Mouse (Mus musculus) intestine, embryonic 15.5 days (tissue): ENCODE data around the gene Glis3. TPM values are rescaled to one million over a fixed set of nuclear protein-coding genes. Genes with fewer than 3 reads are reported as not detected.

ENCODE experiments used
- ATAC-seq: fragments of 200-750 bp; cut with Nextera tagmentation; 2 replicates; pipeline ENCODE4 v1.8.0; 2017; ENCODE audit warnings: moderate TSS enrichment, moderate library complexity
- H3K27ac ChIP-seq: fragments of 300-500 bp; sonication (generic); 2 replicates; pipeline ENCODE4 v1.5.1; 2015; ENCODE audit warnings: mild to moderate bottlenecking, inconsistent platforms
- H3K27me3 ChIP-seq: fragments of 300-500 bp; sonication (generic); replicated peaks from 2 replicates; pipeline ENCODE4 v1.6.1; 2015; ENCODE audit warnings: inconsistent platforms
- H3K36me3 ChIP-seq: fragments of 300-500 bp; sonication (generic); 2 replicates; pipeline ENCODE4 v1.6.1; 2015; ENCODE audit warnings: inconsistent platforms
- H3K4me1 ChIP-seq: fragments of 300-500 bp; sonication (generic); replicated peaks from 2 replicates; pipeline ENCODE4 v1.6.1; 2015; ENCODE audit warnings: inconsistent platforms
- H3K4me2 ChIP-seq: fragments of 300-500 bp; sonication (generic); replicated peaks from 2 replicates; pipeline ENCODE4 v1.6.1; 2015; ENCODE audit warnings: mild to moderate bottlenecking, inconsistent platforms
- H3K4me3 ChIP-seq: fragments of 300-500 bp; sonication (generic); replicated peaks from 2 replicates; pipeline ENCODE4 v1.5.1; 2015; ENCODE audit warnings: inconsistent platforms
- H3K9ac ChIP-seq: fragments of 300-500 bp; sonication (generic); 2 replicates; pipeline ENCODE4 v1.6.1; 2015; ENCODE audit warnings: inconsistent platforms
- H3K9me3 ChIP-seq: fragments of 300-500 bp; sonication (generic); 2 replicates; pipeline ENCODE4 v1.6.1; 2016; ENCODE audit warnings: inconsistent platforms
- WGBS: fragments of 180-500 bp; shearing (Covaris S2); methylation state at CpG from one replicate; pipeline ENCODE4 v1.1.7; 2015; 5-methylcytosine and 5-hydroxymethylcytosine counted together
- polyA plus RNA-seq: library from polyadenylated mRNA; unstranded; fragments of >200 nt; fragmentation: Nextera tagmentation; extraction: Ambion mirVana; gene quantifications from 2 replicates; pipeline ENCODE4 v1.2.1, GENCODE M21; 2015

Gene Glis3
- polyA plus RNA-seq, 1 experiment from 2014 or later: 1.3 TPM

DNA sequence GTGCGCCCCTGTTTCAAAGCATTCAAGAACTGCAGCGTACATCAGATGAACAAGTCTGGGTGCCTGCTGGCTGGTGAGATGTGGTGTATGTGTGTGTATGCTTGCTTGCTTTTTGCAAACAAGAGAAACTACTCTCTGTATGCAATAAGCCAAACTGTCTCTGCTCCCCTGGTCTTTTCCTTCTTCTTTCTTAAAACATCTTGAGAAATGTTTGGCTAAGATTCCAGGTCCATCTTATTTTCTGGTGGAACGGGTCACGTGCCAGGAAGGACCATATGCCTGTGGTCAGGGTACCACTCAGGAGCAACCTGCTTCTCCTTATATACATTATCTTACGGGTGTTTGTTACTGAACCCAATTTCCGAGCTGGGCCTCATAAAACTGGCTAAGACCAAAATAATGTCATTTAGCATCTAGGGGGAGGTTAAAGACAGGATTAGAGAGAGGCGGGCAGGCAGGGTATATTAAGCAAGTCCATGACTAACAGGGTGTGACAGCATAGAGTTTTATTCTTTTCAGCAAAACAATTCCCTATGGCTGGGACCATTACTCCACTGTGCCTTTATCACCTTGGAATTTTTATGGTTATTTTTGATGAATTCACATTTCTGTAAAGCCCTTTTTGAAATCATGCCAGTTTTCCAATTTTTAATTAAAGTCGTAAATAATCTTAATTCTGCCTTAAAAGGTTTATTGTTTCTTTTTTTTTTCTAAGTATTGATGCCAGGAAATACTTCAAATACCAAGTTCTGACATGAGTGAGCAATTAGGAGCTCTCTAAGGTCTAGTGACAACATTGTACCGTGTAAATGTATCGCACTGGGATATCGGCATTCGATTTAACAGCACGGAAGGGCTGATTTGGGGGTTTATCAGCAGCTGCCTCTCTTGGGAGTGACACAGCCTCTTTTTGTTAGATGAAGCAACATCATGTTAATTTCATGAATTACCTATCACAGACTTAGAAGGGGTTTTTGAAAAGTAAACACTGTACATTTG lies 328.5 kb downstream of the Glis3 start:
- H3K4me1 ChIP-seq: no peaks in the 10 kb centered on the region

DNA sequence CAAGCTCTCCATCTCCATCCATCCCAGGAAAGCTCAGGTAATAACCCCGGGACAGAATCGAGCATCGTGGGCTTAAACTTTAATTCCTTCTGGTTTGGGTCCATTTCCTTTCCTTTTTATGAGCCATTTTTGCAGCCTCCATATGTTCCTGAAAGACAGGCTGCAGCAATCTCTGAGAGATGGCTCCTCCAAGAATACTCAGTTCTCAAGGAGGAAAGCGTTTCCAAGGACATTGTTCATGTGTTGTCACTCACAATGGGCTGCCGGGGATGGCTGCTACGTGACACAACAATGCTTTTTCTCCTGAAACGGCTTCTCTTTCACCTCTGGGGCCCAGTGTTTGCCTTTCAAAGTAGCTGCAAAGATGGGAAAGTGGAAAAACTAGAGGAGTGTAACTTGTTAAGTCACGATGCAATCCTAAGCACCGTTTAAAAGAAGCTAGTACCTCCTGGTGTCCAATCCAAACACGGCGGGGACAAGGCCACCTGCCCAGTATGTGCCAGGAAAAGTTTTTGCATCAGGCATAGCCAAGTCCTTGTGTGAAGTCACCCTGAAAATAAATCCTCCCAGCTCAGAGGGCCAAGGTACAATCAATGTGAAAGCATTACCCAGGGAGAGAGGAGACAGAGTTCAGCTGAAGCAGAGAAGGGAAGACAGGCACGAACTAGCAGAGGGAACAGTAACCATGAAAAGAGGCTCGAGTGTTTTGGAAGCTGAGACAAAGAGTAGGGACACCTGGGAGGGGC lies 332.6 kb downstream of the Glis3 start:
- no peak for ATAC-seq
- Histone ChIP-seq H3K36me3 (no peaks in the 10 kb centered on the region), H3K4me3 (no peak overlapping the region), H3K27me3 (no peaks in the 10 kb centered on the region), H3K4me2 (no peak overlapping the region), H3K9me3 (no peaks in the 10 kb centered on the region), H3K27ac (no peak overlapping the region), H3K4me1 (no peaks in the 10 kb centered on the region), H3K9ac (no peak overlapping the region)
- WGBS: 72% methylated on average over 13 of the region's 13 CpGs

More for the DNA sequence above, 328.5 kb downstream of the Glis3 start:
- Histone ChIP-seq H3K27ac (no peak overlapping the region), H3K9ac (no peak overlapping the region), H3K9me3 (no peaks in the 10 kb centered on the region), H3K4me3 (no peak overlapping the region), H3K27me3 (no peaks in the 10 kb centered on the region), H3K4me2 (no peak overlapping the region), H3K36me3 (no peaks in the 10 kb centered on the region)
- no peak for ATAC-seq
- 83% methylated on average over 13 of the region's 13 CpGs for WGBS

DNA sequence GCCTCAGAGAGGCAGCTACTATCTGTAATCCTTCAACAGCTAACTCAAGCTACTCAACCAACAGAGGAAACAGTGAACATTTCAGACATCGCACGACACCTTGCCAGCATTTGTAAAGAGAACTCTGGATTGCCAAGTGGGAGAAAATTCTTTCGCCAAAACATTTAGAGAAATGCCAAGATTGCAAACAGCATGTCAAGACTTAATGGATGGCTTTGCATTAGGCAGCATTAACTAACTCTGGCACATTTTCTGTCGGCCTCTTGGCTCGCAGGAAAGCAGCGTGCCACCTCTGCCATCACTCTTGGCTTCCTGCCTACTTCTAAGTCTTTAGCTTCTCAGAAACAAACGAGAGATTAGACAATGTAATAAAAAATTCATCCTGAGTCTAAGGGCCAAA lies 336.2 kb downstream of the Glis3 start:
- H3K27me3 ChIP-seq: no peaks in the 10 kb centered on the region
- no peak overlapping the region for H3K9ac ChIP-seq
- no peaks in the 10 kb centered on the region for H3K36me3 ChIP-seq
- H3K4me2 ChIP-seq: no peak overlapping the region
- no peak for ATAC-seq
- H3K4me1 ChIP-seq: no peaks in the 10 kb centered on the region
- H3K27ac ChIP-seq: no peak overlapping the region
- no peaks in the 10 kb centered on the region for H3K9me3 ChIP-seq
- 66% methylated on average over 7 of the region's 7 CpGs for WGBS
- no peak overlapping the region for H3K4me3 ChIP-seq

DNA sequence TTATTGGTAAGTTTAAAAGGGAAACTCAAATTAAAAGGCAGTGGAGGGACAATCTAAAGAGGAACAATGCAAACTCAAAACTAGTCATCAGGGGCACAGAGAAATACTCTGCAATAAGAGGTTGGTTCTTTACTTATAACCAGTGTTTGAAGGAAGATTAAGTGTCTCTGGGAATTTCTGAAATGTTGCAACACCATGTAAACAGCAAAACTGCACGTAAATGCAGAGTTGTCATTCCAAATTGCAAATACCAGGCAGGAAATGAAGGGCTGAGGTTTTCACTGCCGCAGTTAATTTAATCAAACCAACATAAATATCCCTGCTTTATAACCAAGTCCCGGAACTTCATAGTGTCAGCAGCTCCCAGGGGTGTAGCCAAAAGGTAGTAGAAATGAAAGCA lies 342.3 kb downstream of the Glis3 start:
- WGBS: 69% methylated on average over 3 of the region's 3 CpGs
- H3K9me3 ChIP-seq: no peaks in the 10 kb centered on the region
- H3K36me3 ChIP-seq: no peaks in the 10 kb centered on the region
- no peak for ATAC-seq
- H3K9ac ChIP-seq: no peak overlapping the region
- H3K27me3 ChIP-seq: no peaks in the 10 kb centered on the region
- H3K27ac ChIP-seq: no peak overlapping the region
- no peaks in the 10 kb centered on the region for H3K4me1 ChIP-seq
- no peak overlapping the region for H3K4me3 ChIP-seq
- no peak overlapping the region for H3K4me2 ChIP-seq

DNA sequence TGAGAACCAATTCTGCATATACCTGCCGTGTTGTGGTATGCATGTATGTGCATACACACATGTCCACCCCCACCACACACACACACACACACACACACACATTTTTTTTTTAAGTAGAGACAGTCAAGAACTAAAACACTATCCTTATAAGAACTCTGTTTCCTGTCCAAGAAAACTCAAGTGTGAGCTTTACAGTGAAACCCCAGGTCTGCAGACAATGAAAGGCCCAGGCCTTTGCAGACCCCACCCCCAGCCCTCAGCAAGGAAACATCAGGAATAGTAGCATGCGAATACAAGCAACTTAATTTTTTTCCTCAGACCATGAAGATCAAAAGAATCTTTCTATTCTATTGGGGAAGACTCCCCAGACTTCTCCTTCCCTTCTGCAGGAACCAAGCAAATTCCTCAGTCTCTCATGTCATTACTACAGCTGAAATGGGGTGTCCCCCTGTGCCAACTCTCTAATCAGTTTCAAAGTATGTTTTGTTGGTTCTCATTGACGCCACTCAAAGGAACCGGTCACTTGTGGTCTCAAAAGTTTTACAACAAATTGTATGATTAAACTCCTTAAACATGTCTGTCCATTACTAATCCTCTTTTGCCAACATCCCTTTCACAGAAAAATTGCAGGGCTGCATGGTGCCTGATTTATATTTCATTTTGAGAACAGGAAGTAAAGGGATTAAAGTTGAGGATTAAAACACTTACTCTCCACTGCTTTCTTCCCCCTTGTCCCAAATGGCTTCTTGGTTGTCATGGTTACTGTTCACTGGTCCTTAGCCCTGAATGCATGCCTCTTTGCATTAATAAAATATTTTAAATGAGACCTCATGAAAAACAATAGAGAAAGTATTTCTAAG lies 343.0 kb downstream of the Glis3 start:
- Histone ChIP-seq H3K27me3 (no peaks in the 10 kb centered on the region), H3K4me1 (no peaks in the 10 kb centered on the region), H3K4me2 (no peak overlapping the region), H3K9me3 (no peaks in the 10 kb centered on the region), H3K27ac (no peak overlapping the region), H3K36me3 (no peaks in the 10 kb centered on the region), H3K4me3 (no peak overlapping the region), H3K9ac (no peak overlapping the region)
- 68% methylated on average over 4 of the region's 4 CpGs for WGBS
- no peak for ATAC-seq

DNA sequence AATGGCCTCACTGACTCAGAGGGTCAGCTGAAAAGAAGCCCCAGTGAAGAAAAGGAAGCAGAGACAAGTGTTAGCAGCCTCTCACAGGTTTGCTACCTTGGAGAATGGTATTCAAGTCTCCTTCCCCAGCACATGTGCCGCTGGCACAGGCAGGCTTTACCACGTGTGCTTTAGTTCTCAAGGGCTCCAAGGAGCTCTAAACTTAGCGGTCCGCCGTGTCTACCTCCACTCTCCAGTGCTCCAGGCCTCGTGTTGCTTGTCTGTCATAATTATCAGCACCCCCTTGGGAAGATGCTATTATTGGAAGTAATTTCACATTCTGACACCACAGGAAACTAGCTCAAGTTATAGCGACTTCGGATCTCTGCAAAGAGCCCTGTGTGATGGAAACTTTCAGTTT lies 344.0 kb downstream of the Glis3 start:
- WGBS: 74% methylated on average over 8 of the region's 8 CpGs
- Histone ChIP-seq H3K4me1 (no peaks in the 10 kb centered on the region), H3K27ac (no peak overlapping the region), H3K4me2 (no peak overlapping the region), H3K36me3 (no peaks in the 10 kb centered on the region), H3K9me3 (no peaks in the 10 kb centered on the region), H3K9ac (no peak overlapping the region), H3K27me3 (no peaks in the 10 kb centered on the region), H3K4me3 (no peak overlapping the region)
- ATAC-seq: no peak

DNA sequence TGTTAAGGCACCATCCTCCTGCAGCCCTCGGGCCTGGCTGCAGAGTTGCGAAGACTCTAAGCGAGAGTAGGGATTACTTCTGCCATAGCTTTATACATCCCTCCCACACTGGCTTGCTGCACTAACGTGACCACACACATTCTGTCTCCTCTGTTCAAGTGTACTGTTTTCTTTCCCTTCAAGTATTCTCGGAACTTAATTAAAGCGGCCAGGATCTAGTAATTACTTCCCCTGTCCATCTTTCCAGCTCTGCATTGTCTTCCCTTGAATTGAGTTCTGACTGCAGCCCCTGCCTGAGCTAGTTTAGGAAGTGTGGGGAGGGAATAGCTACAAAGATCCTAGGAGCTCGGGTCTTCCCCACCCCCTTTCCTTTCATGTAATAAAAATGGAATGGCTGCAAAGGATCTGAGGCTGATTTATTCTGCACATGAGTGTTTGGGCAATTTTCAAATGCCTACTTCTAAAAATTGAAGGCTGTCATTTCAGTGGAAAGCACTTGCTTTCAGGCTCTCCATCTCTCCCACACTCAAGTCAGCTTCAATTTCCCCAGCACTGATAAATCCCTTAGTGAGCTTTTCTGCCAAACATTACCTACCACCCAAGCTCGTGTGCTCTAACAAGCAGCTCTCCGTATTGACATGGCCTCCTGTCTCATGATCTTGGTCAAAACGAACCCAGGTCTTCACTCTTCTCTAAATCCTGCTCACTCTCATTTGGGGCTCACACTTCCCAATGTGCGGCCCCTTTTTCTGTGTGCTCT lies 346.7 kb downstream of the Glis3 start:
- H3K4me2 ChIP-seq: no peak overlapping the region
- H3K36me3 ChIP-seq: no peaks in the 10 kb centered on the region
- WGBS: 53% methylated on average over 11 of the region's 11 CpGs
- no peak overlapping the region for H3K9ac ChIP-seq
- H3K4me1 ChIP-seq: no peaks in the 10 kb centered on the region
- no peaks in the 10 kb centered on the region for H3K9me3 ChIP-seq
- no peak for ATAC-seq
- H3K27me3 ChIP-seq: no peaks in the 10 kb centered on the region
- no peak overlapping the region for H3K4me3 ChIP-seq
- no peak overlapping the region for H3K27ac ChIP-seq

DNA sequence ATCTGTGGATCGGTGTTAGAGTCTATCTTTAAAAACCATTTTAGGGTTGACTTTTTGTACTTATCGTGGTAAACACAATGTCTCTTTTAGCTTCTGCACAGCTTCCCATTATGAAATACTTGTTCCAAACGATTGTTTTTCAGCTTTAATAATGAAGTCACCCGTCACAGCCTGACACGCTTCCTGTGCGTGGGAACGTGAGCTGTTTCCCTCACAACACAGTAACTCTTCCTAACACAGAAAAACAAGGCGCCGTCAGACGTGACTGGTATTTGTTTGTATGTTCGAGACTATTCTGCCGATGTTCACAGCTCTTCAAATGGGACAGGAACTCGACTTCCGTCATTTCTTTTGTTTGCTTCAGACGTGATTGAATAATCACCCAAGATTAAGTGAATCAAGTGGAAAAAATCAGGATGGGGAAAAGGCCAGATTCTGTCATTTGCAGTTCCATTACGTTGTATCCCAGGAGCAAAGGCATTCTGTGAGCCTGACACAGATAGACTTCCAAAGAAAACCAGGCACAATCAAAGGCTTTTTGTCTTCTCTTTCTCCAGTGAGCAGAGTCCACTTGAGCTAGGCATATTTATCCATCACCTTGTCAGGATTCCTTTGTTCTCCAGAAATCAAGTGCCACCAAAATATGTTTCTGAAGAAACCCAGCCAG lies 351.3 kb downstream of the Glis3 start:
- Histone ChIP-seq H3K9ac (no peak overlapping the region), H3K27ac (no peak overlapping the region), H3K4me3 (no peak overlapping the region), H3K4me1 (no peaks in the 10 kb centered on the region), H3K27me3 (no peaks in the 10 kb centered on the region), H3K9me3 (no peaks in the 10 kb centered on the region), H3K4me2 (no peak overlapping the region), H3K36me3 (no peaks in the 10 kb centered on the region)
- ATAC-seq: no peak
- WGBS: 55% methylated on average over 16 of the region's 16 CpGs

DNA sequence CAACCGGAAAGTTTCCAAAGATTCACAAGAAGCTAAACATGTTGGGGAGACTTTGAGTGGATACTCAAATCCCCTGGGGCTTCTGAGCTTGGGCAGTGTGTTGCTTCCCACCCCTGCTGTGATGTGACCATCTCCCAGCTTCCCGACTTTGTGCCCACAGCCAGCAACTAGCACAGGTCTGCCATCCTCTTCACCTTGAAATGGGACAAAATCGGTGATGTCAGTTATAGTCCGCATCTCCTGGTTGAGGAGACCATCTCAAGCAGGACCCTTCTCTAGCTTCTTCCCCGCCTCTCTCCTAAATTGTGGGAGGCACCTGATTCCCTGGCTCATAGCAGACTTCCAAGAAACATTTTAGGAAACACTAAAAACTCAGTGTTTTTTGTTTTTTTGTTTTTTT lies 352.3 kb downstream of the Glis3 start:
- Histone ChIP-seq H3K27ac (no peak overlapping the region), H3K9me3 (no peaks in the 10 kb centered on the region), H3K4me2 (no peak overlapping the region), H3K4me3 (no peak overlapping the region), H3K4me1 (no peaks in the 10 kb centered on the region), H3K27me3 (no peaks in the 10 kb centered on the region), H3K9ac (no peak overlapping the region), H3K36me3 (no peaks in the 10 kb centered on the region)
- ATAC-seq: no peak
- WGBS: 80% methylated on average over 5 of the region's 5 CpGs

DNA sequence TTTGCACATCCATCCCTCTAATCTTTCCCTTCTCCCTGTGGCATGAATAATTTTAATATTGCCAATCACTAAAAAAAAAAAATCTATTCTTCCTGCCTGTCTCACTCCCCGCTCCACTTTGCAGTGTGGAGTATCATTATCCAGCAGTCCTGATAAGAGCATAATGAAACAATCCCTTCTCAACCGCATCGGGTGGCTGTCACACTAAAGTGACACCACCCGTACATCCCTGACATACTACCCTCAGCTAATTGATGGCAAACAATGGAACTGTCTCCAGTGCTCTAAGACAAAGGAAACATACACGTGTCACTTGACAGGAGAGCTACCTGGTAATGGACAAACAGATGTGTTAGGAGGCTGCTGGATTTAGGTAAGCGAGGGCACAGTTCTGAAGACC lies 373.8 kb downstream of the Glis3 start:
- 61% methylated on average over 6 of the region's 6 CpGs for WGBS
- Histone ChIP-seq H3K27me3 (no peaks in the 10 kb centered on the region), H3K4me1 (no peaks in the 10 kb centered on the region), H3K27ac (no peak overlapping the region), H3K9ac (no peak overlapping the region), H3K36me3 (no peaks in the 10 kb centered on the region), H3K4me2 (no peak overlapping the region), H3K4me3 (no peak overlapping the region), H3K9me3 (no peaks in the 10 kb centered on the region)
- ATAC-seq: no peak

DNA sequence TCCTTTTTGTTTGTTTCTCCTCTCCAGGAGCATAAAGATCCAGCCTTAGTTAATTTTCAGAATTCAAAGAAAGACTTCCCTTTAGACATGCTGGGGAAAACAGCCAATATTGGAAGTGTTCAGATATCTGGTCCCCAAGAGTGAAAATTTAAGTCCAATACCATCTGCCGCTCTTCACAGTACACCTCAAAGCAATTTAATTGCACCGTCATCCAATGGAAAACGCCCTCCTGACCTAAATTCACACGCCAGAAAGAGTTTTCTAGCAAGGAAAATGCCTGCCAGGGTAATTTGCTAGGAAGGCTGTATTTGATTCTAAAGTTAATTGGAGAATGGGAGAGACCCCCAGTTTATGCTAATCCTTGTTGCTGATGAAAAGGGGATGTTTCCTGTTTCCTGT lies 374.4 kb downstream of the Glis3 start:
- H3K27ac ChIP-seq: no peak overlapping the region
- H3K4me1 ChIP-seq: no peaks in the 10 kb centered on the region
- H3K4me3 ChIP-seq: no peak overlapping the region
- no peaks in the 10 kb centered on the region for H3K9me3 ChIP-seq
- H3K9ac ChIP-seq: no peak overlapping the region
- ATAC-seq: no peak
- no peak overlapping the region for H3K4me2 ChIP-seq
- no peaks in the 10 kb centered on the region for H3K27me3 ChIP-seq
- 55% methylated on average over 4 of the region's 4 CpGs for WGBS
- no peaks in the 10 kb centered on the region for H3K36me3 ChIP-seq
